Mouse (Mus musculus) kidney, postnatal 14 days (tissue): ENCODE results near the gene Tbx19.

Experiments
- DNase-seq: peaks from one replicate; pipeline ENCODE4 v3.0.0; 2022; ENCODE audit warnings: mixed read lengths

Tbx19 gene

GRCm38 (mm10) chr1:165184178-165184577 is 23.6 kb upstream of the Tbx19 start:
- no peak for DNase-seq

DNA sequence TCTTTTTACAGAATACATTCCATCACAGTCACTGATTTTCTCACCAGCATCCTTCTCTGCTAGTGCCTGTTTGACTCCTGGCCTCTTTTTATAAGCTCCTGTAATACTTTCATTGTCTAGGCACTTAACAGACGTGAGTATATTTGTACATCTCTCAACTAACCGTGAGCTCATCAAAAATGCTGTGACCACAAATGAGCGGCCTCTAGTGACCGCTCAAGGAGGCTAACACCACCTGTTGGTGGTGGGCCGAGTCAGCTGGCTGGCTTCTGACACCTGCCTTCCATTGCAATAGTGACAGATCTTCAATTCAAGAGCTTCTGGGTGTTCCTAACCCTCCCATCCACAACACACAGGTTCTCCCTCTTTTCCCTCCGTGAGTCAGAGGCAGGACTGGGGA is 22.8 kb upstream of the Tbx19 start:
- no peak for DNase-seq

DNA sequence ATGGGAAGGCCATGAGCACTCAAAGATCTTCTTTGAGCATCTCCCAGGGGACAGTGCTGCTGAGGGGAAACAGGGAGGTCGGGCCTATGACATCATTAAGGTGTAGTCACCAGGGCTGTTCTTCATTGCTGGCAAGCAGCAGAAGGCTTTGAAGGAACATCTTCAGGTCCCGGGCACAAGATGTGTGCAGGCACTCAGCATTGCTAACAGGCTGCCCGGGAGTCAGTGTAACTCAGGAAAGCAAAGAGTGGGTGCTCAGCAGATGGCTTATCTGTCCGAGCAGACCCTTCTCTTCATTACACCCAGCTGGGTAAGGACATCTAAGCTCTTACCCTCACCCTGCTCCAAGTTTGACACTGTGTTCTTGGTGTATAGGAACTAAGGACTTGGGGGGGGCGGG is 18.7 kb upstream of the Tbx19 start:
- no peak for DNase-seq

DNA sequence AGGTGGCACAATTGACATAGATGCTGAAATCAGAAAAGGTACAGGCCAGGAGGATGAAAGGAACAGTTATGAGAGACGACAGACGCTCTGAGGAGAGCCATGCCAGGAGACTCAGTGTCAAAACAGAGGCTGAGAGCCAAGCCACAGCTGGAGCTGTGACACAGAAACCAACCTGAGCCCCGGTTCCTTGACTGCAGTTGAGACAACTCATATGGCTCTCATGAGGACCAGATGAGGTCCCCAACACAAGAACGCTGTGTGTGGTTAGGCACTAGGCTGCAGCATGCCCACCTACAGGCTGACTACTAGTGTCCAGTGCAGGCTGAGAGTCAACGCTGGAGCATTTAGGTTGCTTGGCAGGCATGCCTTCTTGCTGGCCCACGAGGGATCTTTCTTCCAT is 17.5 kb upstream of the Tbx19 start:
- no peak for DNase-seq

DNA sequence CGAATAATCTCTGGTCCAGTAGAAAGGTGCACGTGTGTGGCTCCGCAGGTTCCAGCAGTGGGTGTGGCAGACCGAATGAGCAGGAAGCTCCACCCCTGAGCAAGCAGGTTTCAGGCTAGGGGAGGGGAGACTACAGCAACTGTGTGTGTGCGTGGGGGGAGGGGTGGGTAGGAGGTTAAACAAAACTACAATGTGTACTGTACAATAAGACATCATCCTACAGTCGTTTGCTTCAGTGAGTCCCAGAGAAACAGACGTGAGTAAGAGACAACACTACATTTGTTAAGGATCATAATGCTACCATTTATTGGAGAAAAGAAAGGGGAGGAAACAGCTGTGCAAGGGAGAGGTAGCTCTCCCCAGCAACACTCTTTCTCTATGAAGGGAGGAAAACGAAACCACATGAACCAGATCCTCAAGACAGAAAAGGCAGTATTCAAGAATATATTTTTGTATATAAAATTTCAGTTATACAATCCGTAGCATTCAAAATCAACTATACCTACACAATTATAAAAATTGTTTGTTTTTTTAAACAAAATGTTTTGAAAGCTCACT is 13.6 kb upstream of the Tbx19 start:
- no peak for DNase-seq

DNA sequence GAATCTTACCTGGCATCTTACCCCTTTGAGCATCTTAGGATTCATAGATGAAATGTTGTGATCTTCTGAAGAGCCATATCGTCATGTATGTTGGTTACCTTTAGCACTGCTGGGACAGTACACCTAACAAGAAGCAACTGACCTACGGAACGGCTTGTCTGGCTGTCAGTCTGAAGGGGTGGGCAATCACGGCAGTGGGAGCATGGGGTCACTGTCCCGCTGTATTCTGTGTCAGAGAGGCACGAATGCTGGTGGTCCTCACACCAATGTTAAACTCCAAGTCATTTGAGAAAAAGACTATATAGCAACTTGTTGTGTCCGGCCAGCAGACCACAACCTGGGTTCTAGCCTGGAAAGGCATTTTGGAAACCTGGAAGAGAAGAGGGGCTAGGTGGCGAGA is 10.7 kb upstream of the Tbx19 start:
- DNase-seq: no peak

- DNase-seq: no peak
Observed at GRCm38 (mm10) chr1:165170157-165170556, 9.6 kb upstream of the Tbx19 start.

DNA sequence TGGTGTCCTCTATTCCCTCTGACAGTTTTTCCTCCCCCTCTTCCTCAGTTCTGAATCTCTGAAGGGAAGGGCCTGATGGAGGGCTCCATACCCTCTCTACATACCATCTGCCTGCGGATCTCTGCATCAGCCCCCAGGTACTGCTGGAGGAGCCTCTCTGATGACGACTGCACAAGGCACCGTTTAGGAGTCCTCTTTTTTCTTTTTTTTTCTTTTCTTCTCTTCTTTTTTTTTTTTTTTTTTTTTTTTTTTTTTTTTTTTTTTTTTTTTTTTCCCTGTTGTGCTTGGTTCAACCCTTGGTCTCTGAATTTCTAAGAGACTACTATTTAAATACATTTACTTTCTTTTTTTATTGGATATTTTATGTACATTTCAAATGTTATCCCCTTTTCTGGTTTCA is 8.9 kb upstream of the Tbx19 start:
- no peak for DNase-seq

DNA sequence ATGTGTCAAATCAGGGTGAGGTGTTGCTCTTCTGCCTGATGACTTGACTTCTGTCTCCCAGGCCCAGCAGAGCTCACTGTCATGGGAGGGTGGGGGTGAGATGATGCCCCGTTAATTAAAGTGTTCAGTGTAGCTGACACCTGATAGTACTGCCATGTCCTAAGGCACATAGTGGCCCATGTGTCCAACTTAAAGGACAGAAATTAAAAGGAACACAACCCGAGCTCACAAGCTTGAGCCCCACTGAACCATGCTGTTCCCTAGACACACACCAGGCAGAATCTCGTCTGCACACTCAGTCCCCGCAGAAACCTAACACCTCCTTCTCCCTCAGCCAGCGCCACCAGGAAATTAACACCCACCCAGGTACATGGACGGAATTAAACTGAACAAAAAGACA is 4.3 kb upstream of the Tbx19 start:
- no peak for DNase-seq

GRCm38 (mm10) chr1:165158841-165159240 is 1.7 kb downstream of the Tbx19 start:
- no peak for DNase-seq

DNA sequence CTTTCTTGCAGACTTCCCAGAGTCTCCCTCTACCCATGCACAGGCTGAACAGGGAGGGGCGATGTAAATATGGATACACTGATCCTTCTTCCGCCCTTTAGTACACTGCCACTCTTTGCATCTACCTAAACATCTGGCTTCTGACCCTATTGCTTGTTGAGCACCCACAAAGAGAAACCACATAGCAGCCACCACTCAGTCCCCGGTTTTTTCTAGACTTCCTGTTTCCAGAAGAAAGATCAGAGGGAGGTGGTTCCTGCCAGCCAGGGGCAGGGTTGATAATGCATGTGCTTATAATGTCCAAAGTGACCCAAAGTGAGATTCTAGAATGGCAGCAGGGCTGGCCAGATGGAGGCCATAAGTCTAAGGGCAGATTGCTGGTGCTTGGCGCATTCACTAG is 6.4 kb downstream of the Tbx19 start:
- no peak for DNase-seq

GRCm38 (mm10) chr1:165151216-165151615 is 9.4 kb downstream of the Tbx19 start:
- no peak for DNase-seq

DNA sequence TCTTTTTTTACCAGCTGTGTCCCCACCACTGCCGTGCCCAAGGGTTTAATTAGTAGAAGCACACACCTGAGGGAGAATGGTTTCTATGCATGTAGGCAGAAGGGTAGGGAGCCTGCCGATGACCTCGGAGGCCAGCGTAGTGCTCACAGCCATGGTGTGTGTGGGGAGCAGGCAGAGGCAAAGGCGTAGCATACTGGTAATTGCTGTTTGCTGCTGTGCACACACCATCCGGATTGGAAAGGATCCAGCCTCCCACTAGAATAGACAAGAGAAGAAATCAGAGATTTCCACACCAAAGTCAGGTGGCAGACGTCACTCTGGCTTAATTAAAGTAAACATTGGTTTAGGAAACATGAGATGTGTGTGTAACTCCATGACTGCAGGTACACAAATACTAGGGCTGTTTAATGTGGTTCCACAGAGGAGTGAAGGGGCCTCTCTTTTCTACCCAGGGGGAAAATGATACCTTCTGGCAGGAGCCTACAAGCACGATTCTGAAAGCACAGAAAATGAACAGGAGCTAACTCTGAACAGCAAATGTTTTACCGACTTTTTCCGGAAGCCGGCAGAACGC is 18.1 kb downstream of the Tbx19 start:
- no peak for DNase-seq

- no peak for DNase-seq
Observed at GRCm38 (mm10) chr1:165140227-165140626, 20.3 kb downstream of the Tbx19 start.

- no peak for DNase-seq
Observed at GRCm38 (mm10) chr1:165133858-165134257, 26.7 kb downstream of the Tbx19 start.

DNA sequence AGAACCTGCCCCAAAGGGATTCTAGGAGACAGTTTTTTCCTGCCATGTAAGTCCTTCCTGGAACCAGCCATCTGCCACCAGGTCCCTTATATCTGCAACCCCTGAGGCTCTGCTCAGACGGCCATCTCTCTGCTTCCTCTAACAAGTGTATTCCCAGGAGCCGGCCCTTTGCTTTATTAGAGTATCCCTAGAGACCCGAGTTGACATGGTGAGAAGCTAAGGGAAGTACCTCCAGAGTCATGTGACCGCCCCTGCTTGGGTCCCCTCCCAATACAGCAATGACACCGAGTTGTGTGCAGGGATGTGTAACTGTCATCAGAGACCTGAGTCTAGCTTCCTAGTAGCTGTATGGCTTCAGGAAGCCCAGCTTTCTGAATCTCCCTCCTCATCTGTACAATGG is 27.3 kb downstream of the Tbx19 start:
- DNase-seq: no peak

GRCm38 (mm10) chr1:165132187-165132877 is 28.2 kb downstream of the Tbx19 start:
- peak; percentile 73 for DNase-seq

DNA sequence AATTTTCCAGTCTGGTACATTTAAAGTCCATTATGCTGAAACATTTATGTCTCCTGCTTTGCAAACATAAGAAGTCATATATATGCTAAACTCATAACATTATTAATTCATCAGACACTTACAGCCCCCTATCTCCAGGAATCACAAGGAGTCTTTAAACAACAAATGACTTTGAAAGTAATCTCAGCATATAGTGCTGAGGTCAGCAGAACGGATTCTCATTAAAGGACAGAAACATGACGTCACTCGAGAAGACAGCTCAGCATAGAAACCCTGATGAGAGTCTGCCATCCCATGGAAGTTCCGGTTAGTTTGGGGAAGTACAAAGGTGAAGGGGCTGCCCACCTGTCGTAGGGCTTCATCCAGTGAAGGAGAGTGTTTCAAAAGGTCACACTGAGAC is 31.0 kb downstream of the Tbx19 start:
- DNase-seq: no peak

DNA sequence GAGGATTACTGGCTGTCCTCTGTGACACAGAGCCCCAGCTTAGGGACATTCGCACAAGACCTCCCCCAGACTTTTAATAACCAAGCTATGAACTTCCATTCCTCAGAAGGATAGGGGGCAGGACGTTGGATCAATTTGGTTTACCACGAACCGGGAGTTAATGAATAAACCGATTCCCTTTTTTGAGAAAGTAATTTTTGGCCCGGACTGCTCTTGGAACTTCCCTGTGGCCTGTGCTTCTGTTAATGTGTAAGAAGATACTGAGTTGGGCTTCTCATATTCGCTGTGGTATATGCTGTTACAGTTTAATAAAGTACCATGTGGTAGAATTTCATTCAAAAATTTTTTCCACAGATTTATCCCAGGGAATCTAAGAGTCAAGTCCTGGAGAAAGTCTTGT is 39.5 kb downstream of the Tbx19 start:
- DNase-seq: peak; percentile 34

DNA sequence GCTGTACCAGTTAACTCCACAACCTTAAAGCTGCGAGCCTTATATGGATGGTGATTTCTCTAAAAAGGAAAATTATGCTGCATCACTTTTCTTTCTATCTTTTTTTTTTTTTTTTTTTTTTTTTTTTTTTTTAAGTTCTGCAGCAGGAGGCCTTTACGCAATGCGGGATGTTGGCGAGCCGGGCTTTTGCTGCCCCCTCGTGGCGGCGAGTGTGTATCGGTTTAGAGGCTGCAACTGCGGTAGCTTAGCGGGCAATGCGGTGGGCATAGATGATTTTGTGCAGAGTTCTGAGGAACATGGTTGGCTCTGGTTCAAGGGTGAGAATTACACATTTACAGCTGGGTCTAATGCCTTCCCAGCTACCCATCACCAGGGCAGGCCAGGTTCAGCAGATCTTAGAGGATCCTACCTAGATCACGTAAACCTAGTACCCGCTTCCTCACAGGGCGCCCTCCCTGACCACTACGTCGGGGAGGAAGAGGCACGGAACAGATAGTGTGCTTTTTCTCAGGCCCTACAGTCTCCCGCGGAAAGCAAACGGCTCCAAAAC is 40.1 kb downstream of the Tbx19 start:
- DNase-seq: peak; percentile 90

DNA sequence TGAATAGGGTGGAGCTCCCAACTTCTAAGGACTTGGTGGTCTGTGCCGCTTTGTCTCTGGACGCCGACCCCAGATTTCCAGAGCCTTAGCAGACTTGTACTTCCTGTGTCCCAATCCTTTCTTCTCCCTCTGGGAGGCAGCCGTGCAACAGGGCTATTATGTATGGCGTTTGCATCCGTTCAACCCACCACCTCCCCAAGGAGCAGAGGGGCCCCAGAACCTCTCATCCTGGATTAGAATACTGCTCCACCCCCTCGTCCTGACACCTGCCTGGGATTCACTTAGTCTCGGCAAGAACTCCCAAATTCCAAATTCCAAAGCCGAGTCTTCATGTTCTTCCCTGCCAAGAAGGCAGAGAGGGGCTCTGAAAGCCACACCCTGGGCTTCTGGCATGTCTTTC is 40.8 kb downstream of the Tbx19 start:
- DNase-seq: peak; percentile 14

DNA sequence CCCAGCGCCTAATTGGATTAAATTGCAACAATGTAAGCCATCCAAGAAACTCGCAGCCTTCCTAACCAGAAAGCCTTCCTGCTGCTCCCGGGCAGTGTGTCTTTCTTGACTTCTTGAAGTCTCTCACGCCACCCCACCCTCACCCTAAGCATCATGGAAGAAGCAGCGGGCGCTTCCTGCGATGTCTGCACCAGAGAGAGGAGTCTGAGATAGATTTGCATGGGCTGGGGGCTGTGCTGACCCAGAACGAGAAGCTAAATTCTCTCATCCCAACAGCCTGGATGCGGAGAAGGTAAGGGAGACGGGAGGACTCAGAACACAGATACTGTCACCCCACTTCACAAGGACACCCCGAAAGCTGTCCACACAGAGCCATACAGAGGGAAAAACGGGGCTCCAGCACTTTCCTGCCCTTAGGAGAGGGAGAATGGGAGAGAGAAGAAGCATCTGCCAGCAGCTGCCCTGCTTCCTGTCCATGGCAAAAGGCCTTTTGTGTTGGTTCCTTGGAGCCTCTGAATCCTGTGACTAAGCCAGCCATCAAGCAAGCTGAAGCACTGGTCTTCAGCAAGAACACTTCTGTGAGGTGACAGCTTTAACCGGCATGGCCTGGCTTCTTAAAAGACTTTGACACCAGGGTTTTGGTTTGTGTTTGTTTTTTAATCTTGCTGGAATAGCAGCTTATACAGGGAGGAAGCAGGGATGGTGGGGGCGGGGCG is 41.4 kb downstream of the Tbx19 start:
- DNase-seq: no peak

- DNase-seq: peak; percentile 11
Observed at GRCm38 (mm10) chr1:165114460-165115175, 46.0 kb downstream of the Tbx19 start.
